Comparison of ENCODE assay signal across 18 mouse cellular contexts in the genomic region with DNA sequence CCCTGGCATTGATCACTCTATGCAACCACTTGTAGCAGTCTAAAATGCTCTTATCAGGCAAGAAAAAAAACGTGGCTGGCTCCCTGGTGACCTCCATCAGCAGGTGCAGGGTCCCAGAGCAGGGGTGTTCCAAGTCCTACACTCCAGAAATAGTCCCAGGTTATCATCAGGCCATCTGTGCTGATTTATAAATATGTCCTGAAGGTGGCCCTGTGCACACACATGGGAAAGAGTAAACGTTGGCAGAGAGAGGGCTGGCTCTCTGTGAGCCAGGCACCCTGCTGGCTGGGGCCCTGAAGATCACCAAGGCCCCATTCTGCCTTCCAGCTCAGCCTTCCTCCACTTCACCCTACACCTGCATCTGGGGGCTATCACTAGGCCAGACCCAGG. TPM values are rescaled to one million over a fixed set of nuclear protein-coding genes. Genes with fewer than 3 reads are reported as not detected.
DNase-seq lines count a peak whose midpoint lies in the region; ATAC-seq and TF ChIP-seq lines count a peak whose summit lies in the region.
"Had no signal": no experiment of that assay in that cellular context is flagged by ENCODE, and none has a peak within 500 bp of the region (broad histone marks: within the 10 kb centered on the region; RNA-seq: fewer than 3 reads in every experiment).

No protein-coding gene starts in this region.

- TF ChIP-seq CTCF in liver, embryonic 14.5 days (IDR thresholded peaks at IDR 0.05; ENCODE audit: low read depth), result 0 out of 2 replicates have a peak, but pooled peaks have one; percentile 12

- H3K9me3 ChIP-seq in heart, embryonic 15.5 days (replicated peaks), result no peaks in the 10 kb centered on the region
- H3K9me3 ChIP-seq in liver, embryonic 14.5 days (ENCODE audit: control insufficient read depth, low read length), result no peaks in the 10 kb centered on the region
- H3K9me3 ChIP-seq in stomach, embryonic 14.5 days (ENCODE audit: control insufficient read depth, low read depth, low read length), result no peaks in the 10 kb centered on the region
- H3K9me3 ChIP-seq: embryonic facial prominence, embryonic 12.5 days; forebrain, embryonic 10.5 days; hindbrain, embryonic 13.5 days; megakaryocyte, embryonic 14.5 days; neural tube, embryonic 15.5 days had no signal

- no peaks in the 10 kb centered on the region for H3K36me3 ChIP-seq in heart, embryonic 15.5 days
- no peaks in the 10 kb centered on the region for H3K36me3 ChIP-seq in liver, embryonic 14.5 days (replicated peaks; ENCODE audit: control insufficient read depth, insufficient read depth, low read depth)
- no peaks in the 10 kb centered on the region for H3K36me3 ChIP-seq in stomach, embryonic 14.5 days (ENCODE audit: control insufficient read depth, insufficient read depth, low read length)
- H3K36me3 ChIP-seq: embryonic facial prominence, embryonic 12.5 days; forebrain, embryonic 10.5 days; hindbrain, embryonic 13.5 days; neural tube, embryonic 15.5 days had no signal

- peaks cover 20% of the 10 kb centered on the region for H3K4me1 ChIP-seq in heart, embryonic 15.5 days (replicated peaks)
- H3K4me1 ChIP-seq in liver, embryonic 14.5 days (replicated peaks; ENCODE audit: control insufficient read depth in 2 of 2, insufficient read depth in 2 of 2, low read length in 1 of 2), result peaks cover 0 to 9% of the 10 kb centered on the region in 2 experiments; a peak in 2 of 4 replicates
- 0 out of 2 replicates have a peak, but pooled peaks cover 2% of the 10 kb centered on the region for H3K4me1 ChIP-seq in stomach, embryonic 14.5 days (ENCODE audit: control insufficient read depth, insufficient read depth, low read length)
- H3K4me1 ChIP-seq: embryonic facial prominence, embryonic 12.5 days; hindbrain, embryonic 13.5 days; megakaryocyte, embryonic 14.5 days; neural tube, embryonic 15.5 days had no signal

- H3K4me3 ChIP-seq in heart, embryonic 15.5 days, result no peak overlapping the region
- no peak overlapping the region for H3K4me3 ChIP-seq in liver, embryonic 14.5 days (ENCODE audit: insufficient read depth in 1 of 2, low read depth in 2 of 2, low read length in 2 of 2)
- no peak overlapping the region for H3K4me3 ChIP-seq in stomach, embryonic 14.5 days (ENCODE audit: low read depth, low read length)
- H3K4me3 ChIP-seq: embryonic facial prominence, embryonic 12.5 days; forebrain, embryonic 10.5 days; hindbrain, embryonic 13.5 days; megakaryocyte, embryonic 14.5 days; neural tube, embryonic 15.5 days had no signal

- ATAC-seq in heart, embryonic 15.5 days (replicated peaks; ENCODE audit: insufficient number of reproducible peaks, insufficient read depth, low FRiP score, low read depth), result no peak
- no peak for ATAC-seq in liver, embryonic 14.5 days (ENCODE audit: insufficient read depth)
- peak; percentile 51; the same call in 1 of the 2 replicates for ATAC-seq in stomach, embryonic 14.5 days (ENCODE audit: insufficient number of reproducible peaks, insufficient read depth, low FRiP score, low read depth)

- intact Hi-C loops in heart, postnatal 36 days (cut with DNase I), result no loop called here

- H3K27ac ChIP-seq in heart, embryonic 15.5 days, result peak overlapping the region; percentile 80
- H3K27ac ChIP-seq in liver, embryonic 14.5 days, result no peak overlapping the region
- H3K27ac ChIP-seq in stomach, embryonic 14.5 days (ENCODE audit: low read length), result peak overlapping the region; percentile 18; the same call in 1 of the 2 replicates
- H3K27ac ChIP-seq: embryonic facial prominence, embryonic 12.5 days; forebrain, embryonic 10.5 days; hindbrain, embryonic 13.5 days; neural tube, embryonic 15.5 days had no signal

- TF ChIP-seq EP300 in liver, embryonic 14.5 days (IDR thresholded peaks at IDR 0.05; ENCODE audit: low read depth), result no peak

- H3K4me2 ChIP-seq in heart, embryonic 15.5 days, result no peak overlapping the region
- no peak overlapping the region for H3K4me2 ChIP-seq in liver, embryonic 14.5 days (ENCODE audit: low read depth)
- no peak overlapping the region for H3K4me2 ChIP-seq in stomach, embryonic 14.5 days (replicated peaks; ENCODE audit: low read depth, low read length)
- H3K4me2 ChIP-seq: embryonic facial prominence, embryonic 12.5 days; hindbrain, embryonic 13.5 days; neural tube, embryonic 15.5 days had no signal

- no peak overlapping the region for H3K9ac ChIP-seq in heart, embryonic 15.5 days
- H3K9ac ChIP-seq in liver, embryonic 14.5 days (replicated peaks), result no peak overlapping the region
- no peak overlapping the region for H3K9ac ChIP-seq in stomach, embryonic 14.5 days (replicated peaks; ENCODE audit: low read depth, low read length)
- H3K9ac ChIP-seq: embryonic facial prominence, embryonic 12.5 days; hindbrain, embryonic 13.5 days; neural tube, embryonic 15.5 days had no signal

- 22% methylated on average over 2 of the region's 2 CpGs for WGBS in heart, embryonic 15.5 days
- WGBS in liver, embryonic 14.5 days (ENCODE audit: insufficient replicate concordance), result 19% methylated on average over 2 of the region's 2 CpGs
- WGBS in stomach, embryonic 14.5 days, result 8% methylated on average over 2 of the region's 2 CpGs

- DNase-seq in cerebellum, adult 9-10 months, result peak; percentile 34
- DNase-seq in cerebellum, adult 11 months, result no peak
- DNase-seq in heart, postnatal 36 days, result no peak
- no peak for DNase-seq in liver, embryonic 14.5 days (ENCODE audit: low read depth in 3 of 3, low spot score in 3 of 3)
- DNase-seq in liver, result no peak
- DNase-seq in testis, postnatal 10 days (ENCODE audit: low spot score), result no peak
- DNase-seq: cerebellum, adult 8-10 months; thymus, postnatal 4 days had no signal

- no peaks in the 10 kb centered on the region for H3K27me3 ChIP-seq in heart, embryonic 15.5 days
- no peaks in the 10 kb centered on the region for H3K27me3 ChIP-seq in liver, embryonic 14.5 days (ENCODE audit: control insufficient read depth, insufficient read depth, low read length)
- H3K27me3 ChIP-seq in stomach, embryonic 14.5 days (ENCODE audit: control insufficient read depth, insufficient read depth, low read length), result no peaks in the 10 kb centered on the region
- H3K27me3 ChIP-seq: embryonic facial prominence, embryonic 12.5 days; hindbrain, embryonic 13.5 days; neural tube, embryonic 15.5 days had no signal

RNA-seq across cellular contexts. Expression of a gene that starts 18.4 kb away (rescaled TPM):
- polyA plus RNA-seq in heart, embryonic 15.5 days (2015; fragmentation: Nextera tagmentation; extraction: Ambion mirVana), result 0.27 TPM in 1 of 2 replicates, not detected in the other
- not detected for total RNA-seq in heart, postnatal 36 days (2021)
- polyA plus RNA-seq in liver, embryonic 14.5 days (2012; rRNA removed), result 0.03 TPM in 1 of 2 replicates, not detected in the other
- polyA plus RNA-seq in liver, embryonic 14.5 days (2014; fragmentation: Nextera tagmentation; extraction: Ambion mirVana), result not detected in 2 replicates
- polyA plus RNA-seq in stomach, embryonic 14.5 days (2014; fragmentation: Nextera tagmentation; extraction: Ambion mirVana), result 2.0 and 2.2 TPM in 2 replicates
- total RNA-seq: liver, adult 2 months; monocyte, adult 5-6 weeks had no signal
- polyA plus RNA-seq: liver, adult 2 months had no signal

RNA-seq across cellular contexts. Expression of a gene that starts 28.0 kb away (rescaled TPM):
- 0.08 TPM in 1 of 2 replicates, not detected in the other for polyA plus RNA-seq in heart, embryonic 15.5 days (2015; fragmentation: Nextera tagmentation; extraction: Ambion mirVana)
- total RNA-seq in heart, postnatal 36 days (2021), result not detected
- polyA plus RNA-seq in liver, embryonic 14.5 days (2012; rRNA removed), result 0.03 TPM in 1 of 2 replicates, not detected in the other
- polyA plus RNA-seq in liver, embryonic 14.5 days (2014; fragmentation: Nextera tagmentation; extraction: Ambion mirVana), result 0.05 TPM in 1 of 2 replicates, not detected in the other
- polyA plus RNA-seq in stomach, embryonic 14.5 days (2014; fragmentation: Nextera tagmentation; extraction: Ambion mirVana), result not detected in 2 replicates
- total RNA-seq: ES-E14; liver, adult 2 months; monocyte, adult 5-6 weeks had no signal
- polyA plus RNA-seq: liver, adult 2 months had no signal

RNA-seq across cellular contexts. Expression of a gene that starts 48.8 kb away (rescaled TPM):
- polyA plus RNA-seq in heart, embryonic 15.5 days (2015; fragmentation: Nextera tagmentation; extraction: Ambion mirVana), result 7.3 and 10.7 TPM in 2 replicates
- total RNA-seq in heart, postnatal 36 days (2021), result 1 to 10 TPM; 5.4 to 8.8 TPM
- polyA plus RNA-seq in liver, embryonic 14.5 days (2012; rRNA removed), result 31.1 and 39.5 TPM in 2 replicates
- 73.9 and 75.7 TPM in 2 replicates for polyA plus RNA-seq in liver, embryonic 14.5 days (2014; fragmentation: Nextera tagmentation; extraction: Ambion mirVana)
- polyA plus RNA-seq in stomach, embryonic 14.5 days (2014; fragmentation: Nextera tagmentation; extraction: Ambion mirVana), result 4.5 and 6.2 TPM in 2 replicates
